ENCODE assay signal across 8 mouse cellular contexts in genomic region chr7:19157160-19157800, GRCm38 (mm10). TPM values are rescaled to one million over a fixed set of nuclear protein-coding genes. Genes with fewer than 3 reads are reported as not detected.
DNase-seq lines count a peak whose midpoint lies in the region; ATAC-seq and TF ChIP-seq lines count a peak whose summit lies in the region.

No protein-coding gene starts in this region.

- no peaks in the 10 kb centered on the region for H3K27me3 ChIP-seq in ES-Bruce4 (ENCODE audit: control insufficient read depth, insufficient read depth, low read length, poor library complexity, severe bottlenecking)
- no peaks in the 10 kb centered on the region for H3K27me3 ChIP-seq in forebrain, postnatal 0 days (ENCODE audit: insufficient read depth, low read length)
- peaks cover 26% of the 10 kb centered on the region for H3K27me3 ChIP-seq in lung, embryonic 15.5 days

- peak; percentile 90 for TF ChIP-seq CTCF in ES-Bruce4 (IDR thresholded peaks at IDR 0.05; ENCODE audit: low read depth, low read length)
- peak; percentile 99 for TF ChIP-seq CTCF in forebrain, postnatal 0 days (IDR thresholded peaks at IDR 0.05; ENCODE audit: low read depth)

- TF ChIP-seq EP300 in ES-Bruce4 (IDR thresholded peaks at IDR 0.05; ENCODE audit: insufficient read depth, low read depth, low read length): no peak

- H3K9ac ChIP-seq in ES-Bruce4 (ENCODE audit: low read depth, poor library complexity, severe bottlenecking): no peak overlapping the region
- H3K9ac ChIP-seq in forebrain, postnatal 0 days: peak overlapping the region; percentile 31; the same call in 1 of the 2 replicates
- H3K9ac ChIP-seq in lung, embryonic 15.5 days: no peak overlapping the region

- H3K4me3 ChIP-seq in ES-Bruce4 (ENCODE audit: low read depth, low read length): peak overlapping the region; percentile 13
- H3K4me3 ChIP-seq in forebrain, postnatal 0 days (ENCODE audit: low read depth, low read length): no peak overlapping the region
- H3K4me3 ChIP-seq in lung, embryonic 15.5 days: 0 out of 2 replicates have a peak overlapping the region, but pooled peaks have one; percentile 1

- 5% methylated on average over 30 of the region's 30 CpGs for WGBS in forebrain, postnatal 0 days
- 4% methylated on average over 30 of the region's 30 CpGs for WGBS in lung, embryonic 15.5 days

- DNase-seq in cerebellum, adult 18-20 months: peak; percentile 95 to 97
- peak; percentile 92 for DNase-seq in forebrain, postnatal 0 days
- DNase-seq in heart, postnatal 4 days: peak; percentile 96
- peak; percentile 84 for DNase-seq in layer of hippocampus, adult 9-10 months (ENCODE audit: low spot score)
- DNase-seq in ovary, adult 18-20 months (ENCODE audit: low spot score): peak; percentile 71
- DNase-seq in thymus, postnatal 0 days (ENCODE audit: low spot score): peak; percentile 93

- peak overlapping the region; percentile 40 for H3K4me2 ChIP-seq in forebrain, postnatal 0 days (ENCODE audit: low read depth)
- peak overlapping the region; percentile 41 for H3K4me2 ChIP-seq in lung, embryonic 15.5 days

- peak; percentile 91 for ATAC-seq in forebrain, postnatal 0 days
- ATAC-seq in lung, embryonic 15.5 days (ENCODE audit: borderline replicate concordance, extremely low read depth, low FRiP score, low TSS enrichment): peak; percentile 61; the same call in 1 of the 2 replicates

- peaks cover 6% of the 10 kb centered on the region; the same call in 1 of the 2 replicates for H3K36me3 ChIP-seq in ES-Bruce4 (ENCODE audit: control insufficient read depth, insufficient read depth, low read length, poor library complexity, severe bottlenecking)
- peaks cover 17% of the 10 kb centered on the region for H3K36me3 ChIP-seq in forebrain, postnatal 0 days (ENCODE audit: insufficient read depth)
- peaks cover 23% of the 10 kb centered on the region for H3K36me3 ChIP-seq in lung, embryonic 15.5 days

- H3K4me1 ChIP-seq in ES-Bruce4 (ENCODE audit: control insufficient read depth, insufficient read depth, low read length): no peaks in the 10 kb centered on the region
- H3K4me1 ChIP-seq in forebrain, postnatal 0 days (ENCODE audit: insufficient read depth): peaks cover 16% of the 10 kb centered on the region
- peaks cover 16% of the 10 kb centered on the region for H3K4me1 ChIP-seq in lung, embryonic 15.5 days

- no peak for TF ChIP-seq POLR2A in ES-Bruce4 (IDR thresholded peaks at IDR 0.05; ENCODE audit: insufficient read depth, low read length)

- H3K27ac ChIP-seq in ES-Bruce4 (ENCODE audit: insufficient read depth, low read length): no peak overlapping the region
- peak overlapping the region; percentile 75 for H3K27ac ChIP-seq in forebrain, postnatal 0 days (ENCODE audit: low read depth, low read length)
- no peak overlapping the region for H3K27ac ChIP-seq in lung, embryonic 15.5 days

- H3K9me3 ChIP-seq in ES-Bruce4 (replicated peaks; ENCODE audit: control insufficient read depth, insufficient read depth, low read length, poor library complexity, severe bottlenecking): no peaks in the 10 kb centered on the region
- H3K9me3 ChIP-seq in forebrain, postnatal 0 days (ENCODE audit: low read length): no peaks in the 10 kb centered on the region
- no peaks in the 10 kb centered on the region for H3K9me3 ChIP-seq in lung, embryonic 15.5 days

RNA-seq across cellular contexts. Expression of gene Snrpd2, which starts 7.8 kb away (rescaled TPM):
- polyA plus RNA-seq in ES-Bruce4 (2011; ENCODE audit: insufficient read depth, insufficient read length, low read depth, missing spikeins): 92.9 and 94.6 TPM in 2 replicates
- total RNA-seq in forebrain, postnatal 0 days (2014; rRNA removed): 50.0 and 88.1 TPM in 2 replicates
- polyA plus RNA-seq in forebrain, postnatal 0 days (2015; fragmentation: Nextera tagmentation; extraction: Ambion mirVana): 124 and 172 TPM in 2 replicates
- 10 to 100 TPM; 95.2 to 99.9 TPM for total RNA-seq in heart, postnatal 4 days (2021)
- 140 and 154 TPM in 2 replicates for polyA plus RNA-seq in lung, embryonic 15.5 days (2015; fragmentation: Nextera tagmentation; extraction: Ambion mirVana)
- polyA plus RNA-seq in thymus, postnatal 0 days (2015; fragmentation: Nextera tagmentation; extraction: Ambion mirVana): 154 and 164 TPM in 2 replicates

RNA-seq across cellular contexts. Expression of gene Qpctl, which starts 8.2 kb away (rescaled TPM):
- polyA plus RNA-seq in ES-Bruce4 (2011; ENCODE audit: insufficient read depth, insufficient read length, low read depth, missing spikeins): 4.1 and 4.6 TPM in 2 replicates
- 12.3 and 14.4 TPM in 2 replicates for total RNA-seq in forebrain, postnatal 0 days (2014; rRNA removed)
- 19.8 and 23.3 TPM in 2 replicates for polyA plus RNA-seq in forebrain, postnatal 0 days (2015; fragmentation: Nextera tagmentation; extraction: Ambion mirVana)
- total RNA-seq in heart, postnatal 4 days (2021): 1 to 10 TPM; 6.9 to 7.7 TPM
- 15.2 and 15.3 TPM in 2 replicates for polyA plus RNA-seq in lung, embryonic 15.5 days (2015; fragmentation: Nextera tagmentation; extraction: Ambion mirVana)
- 10.1 and 11.5 TPM in 2 replicates for polyA plus RNA-seq in thymus, postnatal 0 days (2015; fragmentation: Nextera tagmentation; extraction: Ambion mirVana)

RNA-seq across cellular contexts. Expression of gene Gipr, which starts 8.6 kb away (rescaled TPM):
- 1.9 and 3.5 TPM in 2 replicates for polyA plus RNA-seq in ES-Bruce4 (2011; ENCODE audit: insufficient read depth, insufficient read length, low read depth, missing spikeins)
- 16.9 and 20.2 TPM in 2 replicates for total RNA-seq in forebrain, postnatal 0 days (2014; rRNA removed)
- polyA plus RNA-seq in forebrain, postnatal 0 days (2015; fragmentation: Nextera tagmentation; extraction: Ambion mirVana): 5.3 and 8.0 TPM in 2 replicates
- total RNA-seq in heart, postnatal 4 days (2021): 1 to 10 TPM; 1.3 TPM
- polyA plus RNA-seq in lung, embryonic 15.5 days (2015; fragmentation: Nextera tagmentation; extraction: Ambion mirVana): 3.2 and 5.1 TPM in 2 replicates
- polyA plus RNA-seq in thymus, postnatal 0 days (2015; fragmentation: Nextera tagmentation; extraction: Ambion mirVana): 0.10 and 0.25 TPM in 2 replicates

RNA-seq across cellular contexts. Expression of gene Eml2, which starts 18.9 kb away (rescaled TPM):
- 63.3 and 64.4 TPM in 2 replicates for polyA plus RNA-seq in ES-Bruce4 (2011; ENCODE audit: insufficient read depth, insufficient read length, low read depth, missing spikeins)
- 63.6 and 64.8 TPM in 2 replicates for total RNA-seq in forebrain, postnatal 0 days (2014; rRNA removed)
- polyA plus RNA-seq in forebrain, postnatal 0 days (2015; fragmentation: Nextera tagmentation; extraction: Ambion mirVana): 7.9 and 9.9 TPM in 2 replicates
- 10 to 100 TPM; 70.6 to 77.3 TPM for total RNA-seq in heart, postnatal 4 days (2021)
- polyA plus RNA-seq in lung, embryonic 15.5 days (2015; fragmentation: Nextera tagmentation; extraction: Ambion mirVana): 10.7 and 12.2 TPM in 2 replicates
- 5.7 and 6.1 TPM in 2 replicates for polyA plus RNA-seq in thymus, postnatal 0 days (2015; fragmentation: Nextera tagmentation; extraction: Ambion mirVana)

RNA-seq across cellular contexts. Expression of gene Fbxo46, which starts 37.6 kb away (rescaled TPM):
- 4.1 and 4.3 TPM in 2 replicates for polyA plus RNA-seq in ES-Bruce4 (2011; ENCODE audit: insufficient read depth, insufficient read length, low read depth, missing spikeins)
- 19.8 and 22.8 TPM in 2 replicates for total RNA-seq in forebrain, postnatal 0 days (2014; rRNA removed)
- polyA plus RNA-seq in forebrain, postnatal 0 days (2015; fragmentation: Nextera tagmentation; extraction: Ambion mirVana): 8.4 and 11.9 TPM in 2 replicates
- total RNA-seq in heart, postnatal 4 days (2021): 1 to 10 TPM; 5.5 to 7.2 TPM
- 13.6 and 13.8 TPM in 2 replicates for polyA plus RNA-seq in lung, embryonic 15.5 days (2015; fragmentation: Nextera tagmentation; extraction: Ambion mirVana)
- polyA plus RNA-seq in thymus, postnatal 0 days (2015; fragmentation: Nextera tagmentation; extraction: Ambion mirVana): 16.4 and 16.6 TPM in 2 replicates
